Mouse (Mus musculus) urinary bladder, adult 2 months (tissue): ENCODE results near the gene Tmem41a. TPM values are rescaled to one million over a fixed set of nuclear protein-coding genes. Genes with fewer than 3 reads are reported as not detected.

ENCODE experiments used
- DNase-seq: peaks from one replicate; pipeline ENCODE4 v3.0.0; 2022; ENCODE audit warnings: low spot score
- polyA plus RNA-seq: library from polyadenylated mRNA; depleted of rRNA; stranded (reverse); fragments of >200 nt; gene quantifications from 2 replicates; pipeline ENCODE4 v1.2.3, GENCODE M21; 2012; rRNA removed

The Tmem41a gene
- polyA plus RNA-seq, 1 experiment, result 16.2 TPM

DNA sequence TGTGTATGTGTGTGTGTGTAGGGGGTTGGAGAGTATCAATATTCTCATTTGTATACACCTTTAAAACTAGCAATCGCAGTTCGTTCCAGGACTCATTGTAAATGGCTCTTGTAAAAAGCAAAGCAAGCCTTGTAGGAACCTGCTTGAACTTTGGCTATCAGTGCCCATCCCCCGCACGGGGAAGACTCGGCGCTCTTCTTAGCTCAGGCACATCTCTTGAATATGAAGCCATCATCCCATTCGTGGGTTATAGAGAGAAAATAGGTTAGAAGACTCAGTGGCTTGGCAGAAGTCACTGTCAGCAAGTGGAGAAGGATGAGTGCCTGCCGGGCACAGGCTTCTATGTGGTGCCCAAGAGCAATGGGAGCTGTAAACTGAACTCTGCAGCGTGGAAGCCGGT, 42.7 kb downstream of the Tmem41a start:
- DNase-seq, result no peak

DNA sequence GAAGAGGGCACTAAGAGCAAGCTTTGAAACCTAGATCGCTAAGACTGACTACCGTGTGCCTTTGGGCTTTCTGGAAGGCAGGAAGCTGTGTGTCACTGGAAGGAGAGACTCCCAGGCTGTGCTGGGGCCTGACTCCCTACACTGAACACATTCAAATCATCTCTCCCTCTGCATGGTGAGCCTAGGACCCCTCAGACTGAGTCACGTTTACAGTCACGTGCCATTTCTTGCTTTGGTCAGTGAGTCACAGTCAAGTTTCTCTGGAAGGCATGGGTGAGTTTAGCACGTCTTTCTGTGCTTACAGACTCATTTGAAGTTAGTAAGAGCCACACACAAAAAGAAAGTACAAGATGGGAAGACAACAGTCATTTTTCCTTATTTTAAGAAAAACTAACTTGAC, 46.1 kb downstream of the Tmem41a start:
- DNase-seq, result no peak

DNA sequence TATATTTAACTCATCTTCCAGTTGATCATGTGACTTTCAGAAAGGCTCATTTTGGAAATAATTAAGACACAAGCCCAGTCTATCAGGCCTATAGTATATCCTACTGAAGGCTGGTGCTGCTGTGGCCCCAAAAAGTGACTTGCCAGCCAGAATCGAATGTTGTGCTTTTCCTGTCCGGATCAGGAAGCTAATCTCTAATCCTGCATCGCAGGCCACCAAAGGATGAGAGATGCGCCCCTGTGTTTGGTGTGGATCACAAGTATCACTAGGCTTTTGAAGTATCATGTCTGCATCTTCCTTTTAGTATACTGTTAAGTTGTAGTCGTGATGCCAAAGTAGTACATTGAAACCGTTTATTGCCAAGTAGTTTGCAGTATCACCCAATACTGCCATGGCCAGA, 53.5 kb downstream of the Tmem41a start:
- no peak for DNase-seq

- DNase-seq, result no peak
Measured at GRCm38 (mm10) chr16:21887601-21888000, 59.8 kb downstream of the Tmem41a start.

Other genes starting within 250 kb of the Tmem41a start
- gene Ehhadh, start 159.7 kb downstream of the Tmem41a start, polyA plus RNA-seq, result 11.6 and 13.5 TPM in 2 replicates
- gene Map3k13, start 153.2 kb downstream of the Tmem41a start, polyA plus RNA-seq, result 0.69 and 0.96 TPM in 2 replicates
- gene Liph, start 48.1 kb upstream of the Tmem41a start, polyA plus RNA-seq, result 22.4 and 25.8 TPM in 2 replicates
- 36.8 and 37.0 TPM in 2 replicates for gene Senp2, start 61.9 kb upstream of the Tmem41a start, polyA plus RNA-seq
- gene Igf2bp2, start 215.7 kb upstream of the Tmem41a start, polyA plus RNA-seq, result 2.6 and 5.1 TPM in 2 replicates